Mouse (Mus musculus) Muller cell, postnatal 12 days (primary cell): ENCODE results near the gene Nop2.

Experiments
- DNase-seq: peaks from one replicate; pipeline ENCODE4 v3.0.0-alpha.2; 2015; ENCODE audit errors: inconsistent ontology term

Gene Nop2

GRCm38 (mm10) chr6:125109371-125109770 lies 22.3 kb upstream of the Nop2 start:
- DNase-seq: no peak

GRCm38 (mm10) chr6:125110927-125111326 lies 20.8 kb upstream of the Nop2 start:
- no peak for DNase-seq

- no peak for DNase-seq
Measured at GRCm38 (mm10) chr6:125112553-125112952, 19.2 kb upstream of the Nop2 start.

- DNase-seq: no peak
Measured at GRCm38 (mm10) chr6:125119387-125119786, 12.3 kb upstream of the Nop2 start.

- DNase-seq: no peak
Measured at GRCm38 (mm10) chr6:125128724-125129123, 3.0 kb upstream of the Nop2 start.

- DNase-seq: no peak
Measured at GRCm38 (mm10) chr6:125129710-125130402, 1.9 kb upstream of the Nop2 start.

- DNase-seq: no peak
Measured at GRCm38 (mm10) chr6:125132470-125132869, 761 bp downstream of the Nop2 start.

GRCm38 (mm10) chr6:125137002-125137671 lies 5.4 kb downstream of the Nop2 start:
- peak; percentile 28 for DNase-seq

GRCm38 (mm10) chr6:125139747-125140146 lies 8.0 kb downstream of the Nop2 start:
- DNase-seq: no peak

GRCm38 (mm10) chr6:125142436-125142835 lies 10.7 kb downstream of the Nop2 start:
- no peak for DNase-seq

GRCm38 (mm10) chr6:125143128-125143527 lies 11.4 kb downstream of the Nop2 start:
- DNase-seq: no peak

GRCm38 (mm10) chr6:125143904-125144303 lies 12.2 kb downstream of the Nop2 start:
- DNase-seq: no peak

GRCm38 (mm10) chr6:125145001-125145400 lies 13.3 kb downstream of the Nop2 start, which contains the start of gene Iffo1:
Iffo1 (plus strand) TSS chr6:125145241.
- DNase-seq: peak; percentile 93

- DNase-seq: no peak
Measured at GRCm38 (mm10) chr6:125145479-125145951, 13.8 kb downstream of the Nop2 start.

GRCm38 (mm10) chr6:125146148-125146547 lies 14.4 kb downstream of the Nop2 start:
- no peak for DNase-seq

- peak; percentile 26 for DNase-seq
Measured at GRCm38 (mm10) chr6:125146797-125147196, 15.1 kb downstream of the Nop2 start.

- DNase-seq: no peak
Measured at GRCm38 (mm10) chr6:125147329-125147728, 15.6 kb downstream of the Nop2 start.

GRCm38 (mm10) chr6:125148251-125148925 lies 16.7 kb downstream of the Nop2 start:
- DNase-seq: peak; percentile 50

GRCm38 (mm10) chr6:125148926-125149568 lies 17.3 kb downstream of the Nop2 start:
- DNase-seq: peak; percentile 82

- DNase-seq: no peak
Measured at GRCm38 (mm10) chr6:125149569-125149950, 17.9 kb downstream of the Nop2 start.

GRCm38 (mm10) chr6:125152212-125153017 lies 20.7 kb downstream of the Nop2 start:
- no peak for DNase-seq
